Mouse (Mus musculus): Measurements from ENCODE around the gene Slx4ip. TPM values are rescaled to one million over a fixed set of nuclear protein-coding genes. Genes with fewer than 3 reads are reported as not detected.

Gene Slx4ip
- total and polyA plus RNA-seq, 3 experiments = 1.3 to 2.5 TPM; not detected in 1

GRCm38 (mm10) chr2:136894494-136894893 is 3.5 kb downstream of the Slx4ip start (continued):
- TF ChIP-seq MYC (IDR thresholded peaks at IDR 0.05; ENCODE audit: low read depth, low read length) (no peak), ZMIZ1 (IDR thresholded peaks at IDR 0.05; ENCODE audit: low read depth, low read length) (no peak), SMC3 (IDR thresholded peaks at IDR 0.05; ENCODE audit: low read depth, low read length) (no peak), GABPA (IDR thresholded peaks at IDR 0.05; ENCODE audit: low read depth, low read length) (no peak)

GRCm38 (mm10) chr2:136896131-136896530 is 5.1 kb downstream of the Slx4ip start:
- Histone ChIP-seq H3K4me3 (ENCODE audit: control insufficient read depth in 1 of 2, insufficient read depth in 1 of 2, low read depth in 2 of 2, low read length in 2 of 2) (no peak overlapping the region), H3K9me3 (replicated peaks; ENCODE audit: insufficient read depth, low read length) (no peaks in the 10 kb centered on the region), H3K9ac (ENCODE audit: control insufficient read depth, low read depth, low read length, poor library complexity, severe bottlenecking) (no peak overlapping the region), H3K27me3 (ENCODE audit: control insufficient read depth in 1 of 2, insufficient read depth in 2 of 2, low read length in 2 of 2) (no peaks in the 10 kb centered on the region), H3K4me1 (ENCODE audit: control insufficient read depth in 1 of 2, insufficient read depth in 2 of 2, low read length in 2 of 2) (peaks cover 2 to 7% of the 10 kb centered on the region in 2 experiments; a peak in 2 of 4 replicates), H3K79me2 (ENCODE audit: control insufficient read depth, insufficient read depth, low read length, poor library complexity) (peaks cover 7% of the 10 kb centered on the region), H3K36me3 (ENCODE audit: control insufficient read depth in 1 of 2, insufficient read depth in 2 of 2, low read length in 2 of 2) (peaks cover 0 to 13% of the 10 kb centered on the region in 2 experiments; a peak in 2 of 4 replicates), H3K27ac (ENCODE audit: control insufficient read depth, low read depth, low read length) (no peak overlapping the region)
- peak; percentile 41 for DNase-seq (ENCODE audit: low read depth, low spot score)
- no peak for TF ChIP-seq MYB (IDR thresholded peaks at IDR 0.05; ENCODE audit: low read depth, low read length)
- TF ChIP-seq ETS1 (IDR thresholded peaks at IDR 0.05; ENCODE audit: low read depth, low read length) = no peak
- no peak for TF ChIP-seq HCFC1 (IDR thresholded peaks at IDR 0.05; ENCODE audit: low read depth, low read length)
- TF ChIP-seq NRF1 (IDR thresholded peaks at IDR 0.05; ENCODE audit: insufficient read depth, low read depth, low read length, poor library complexity, severe bottlenecking) = no peak
- no peak for TF ChIP-seq NELFE (IDR thresholded peaks at IDR 0.05; ENCODE audit: low read depth, low read length)
- TF ChIP-seq SIN3A (IDR thresholded peaks at IDR 0.05; ENCODE audit: low read length) = no peak
- TF ChIP-seq ZKSCAN1 (IDR thresholded peaks at IDR 0.05; ENCODE audit: low read depth, low read length) = no peak
- no peak for TF ChIP-seq BHLHE40 (IDR thresholded peaks at IDR 0.05; ENCODE audit: borderline replicate concordance, low read depth, low read length)
- TF ChIP-seq TBP (IDR thresholded peaks at IDR 0.05; ENCODE audit: low read depth, low read length) = no peak
- no peak for TF ChIP-seq USF1 (IDR thresholded peaks at IDR 0.05; ENCODE audit: low read depth, low read length)
- no peak for TF ChIP-seq MAFK (IDR thresholded peaks at IDR 0.05; ENCODE audit: borderline replicate concordance, low read depth, low read length)
- TF ChIP-seq SMC3 (IDR thresholded peaks at IDR 0.05; ENCODE audit: low read depth, low read length) = no peak
- no peak for TF ChIP-seq USF2 (IDR thresholded peaks at IDR 0.05; ENCODE audit: borderline replicate concordance in 1 of 2, insufficient read depth in 1 of 2, low read depth in 1 of 2, low read length in 2 of 2)
- no peak for TF ChIP-seq RCOR1 (IDR thresholded peaks at IDR 0.05; ENCODE audit: low read depth, low read length)

GRCm38 (mm10) chr2:136908596-136908995 is 17.6 kb downstream of the Slx4ip start:
- peaks cover 0 to 2% of the 10 kb centered on the region in 2 experiments; a peak in 2 of 4 replicates for H3K36me3 ChIP-seq (ENCODE audit: control insufficient read depth in 1 of 2, insufficient read depth in 2 of 2, low read length in 2 of 2)

More at GRCm38 (mm10) chr2:136908596-136908995, 17.6 kb downstream of the Slx4ip start:
- no peak for DNase-seq (ENCODE audit: low read depth, low spot score)
- Histone ChIP-seq H3K27ac (ENCODE audit: control insufficient read depth, low read depth, low read length) (no peak overlapping the region), H3K79me2 (ENCODE audit: control insufficient read depth, insufficient read depth, low read length, poor library complexity) (no peaks in the 10 kb centered on the region), H3K9ac (ENCODE audit: control insufficient read depth, low read depth, low read length, poor library complexity, severe bottlenecking) (no peak overlapping the region), H3K9me3 (replicated peaks; ENCODE audit: insufficient read depth, low read length) (no peaks in the 10 kb centered on the region), H3K27me3 (ENCODE audit: control insufficient read depth in 1 of 2, insufficient read depth in 2 of 2, low read length in 2 of 2) (no peaks in the 10 kb centered on the region), H3K4me3 (ENCODE audit: control insufficient read depth in 1 of 2, insufficient read depth in 1 of 2, low read depth in 2 of 2, low read length in 2 of 2) (no peak overlapping the region), H3K4me1 (ENCODE audit: control insufficient read depth in 1 of 2, insufficient read depth in 2 of 2, low read length in 2 of 2) (no peaks in the 10 kb centered on the region; a peak in 1 of 4 replicates)
- TF ChIP-seq TAL1 (IDR thresholded peaks at IDR 0.05; ENCODE audit: low read length) (no peak), EP300 (IDR thresholded peaks at IDR 0.05; ENCODE audit: low read depth in 1 of 2, low read length in 2 of 2) (no peak), RCOR1 (IDR thresholded peaks at IDR 0.05; ENCODE audit: low read depth, low read length) (no peak), ELF1 (IDR thresholded peaks at IDR 0.05; ENCODE audit: low read depth, low read length) (no peak)

Measured in MEL (cell line).